Mouse (Mus musculus) layer of hippocampus, adult 11-12 months (tissue): Measurements from ENCODE around the gene Gm20696.

Source experiments
- DNase-seq: peaks from one replicate; pipeline ENCODE4 v3.0.0; 2022; ENCODE audit warnings: low spot score

The Gm20696 gene

DNA sequence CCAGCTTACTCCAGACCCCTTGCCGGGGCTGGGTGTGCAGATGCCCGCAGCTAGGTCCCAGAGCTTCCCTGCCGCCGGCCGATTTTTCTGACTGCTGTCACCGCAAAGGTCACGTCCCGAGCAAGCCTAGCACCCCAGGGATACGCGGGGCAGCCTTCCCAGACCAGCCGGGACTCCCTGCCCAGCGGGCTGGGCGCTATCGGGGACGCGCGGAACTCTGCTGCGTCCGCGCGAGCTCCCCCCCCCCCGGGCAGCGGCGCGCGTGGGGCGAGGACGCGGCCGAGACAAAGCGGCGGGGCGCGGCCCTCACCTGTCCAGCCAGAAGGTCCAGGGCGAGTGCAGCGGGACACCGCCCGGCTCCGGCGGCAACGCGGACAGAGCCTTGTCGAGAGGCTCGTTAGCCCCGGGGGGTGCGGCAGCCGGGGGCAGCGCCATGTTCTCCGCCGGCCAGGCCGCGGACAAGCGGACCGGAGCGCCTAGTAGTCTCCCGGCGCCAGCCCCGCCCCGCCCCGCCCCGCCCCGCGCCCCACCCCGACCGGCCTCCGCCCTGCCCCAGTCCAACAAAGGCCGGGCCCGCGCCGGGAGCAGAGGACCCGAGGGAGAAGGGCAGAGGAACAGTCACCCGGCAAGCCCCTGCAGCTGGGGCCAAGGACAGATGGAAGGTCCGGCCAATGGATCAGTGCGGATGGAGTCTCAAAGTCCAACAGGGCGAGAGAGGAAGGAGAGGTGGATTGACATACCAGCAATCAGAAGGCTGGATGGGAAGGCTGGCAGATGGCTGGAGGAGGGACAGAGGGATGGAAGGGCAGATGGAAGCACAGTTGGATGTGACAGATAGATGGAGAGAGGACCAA is at the start of gene Gm20696, which contains the start of gene Eif4e3:
Gene Gm20696 (minus strand): TSS at position 480 of the 854 bp plus-strand sequence.
Gene Eif4e3 (minus strand): TSS at position 454 of the 854 bp plus-strand sequence.
- DNase-seq: peak; percentile 35

DNA sequence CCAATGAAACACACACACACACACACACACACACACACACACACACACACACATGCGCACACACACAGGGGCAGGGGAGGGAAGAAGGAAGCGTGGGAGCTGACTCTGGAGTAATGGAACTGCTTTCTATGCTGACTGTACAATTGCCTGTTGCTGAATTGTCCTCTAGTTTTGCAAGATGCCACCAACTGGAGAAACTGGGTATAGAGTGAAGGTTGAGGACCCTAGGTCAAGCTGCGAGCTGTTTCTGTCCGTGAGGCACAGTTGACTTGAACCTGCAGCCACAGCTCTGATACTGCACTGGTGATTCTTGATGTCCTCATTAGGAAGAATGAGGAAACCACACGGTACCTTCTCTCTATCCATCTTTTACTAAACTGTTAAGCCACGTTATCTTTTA is 49.3 kb upstream of the Gm20696 start:
- no peak for DNase-seq

DNA sequence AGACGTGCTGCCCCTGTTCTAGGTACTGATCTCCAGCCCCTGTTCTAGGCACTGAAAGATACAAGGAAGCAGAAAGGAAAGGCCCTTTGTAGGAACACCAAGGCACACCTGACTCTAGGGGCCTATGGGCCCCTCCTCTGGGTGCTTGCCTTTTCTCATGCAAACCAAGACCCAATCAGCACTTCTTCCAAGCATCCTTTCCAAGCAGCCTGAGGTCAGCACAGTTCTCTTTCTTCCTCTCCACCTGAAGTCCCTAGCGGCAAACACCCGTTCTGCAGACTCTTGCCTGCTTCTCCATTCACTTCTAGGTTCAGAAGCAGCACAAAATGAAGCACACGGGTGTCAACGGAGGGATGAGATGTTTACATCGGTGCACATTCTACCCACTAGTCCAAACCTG is 48.6 kb upstream of the Gm20696 start:
- DNase-seq: no peak

DNA sequence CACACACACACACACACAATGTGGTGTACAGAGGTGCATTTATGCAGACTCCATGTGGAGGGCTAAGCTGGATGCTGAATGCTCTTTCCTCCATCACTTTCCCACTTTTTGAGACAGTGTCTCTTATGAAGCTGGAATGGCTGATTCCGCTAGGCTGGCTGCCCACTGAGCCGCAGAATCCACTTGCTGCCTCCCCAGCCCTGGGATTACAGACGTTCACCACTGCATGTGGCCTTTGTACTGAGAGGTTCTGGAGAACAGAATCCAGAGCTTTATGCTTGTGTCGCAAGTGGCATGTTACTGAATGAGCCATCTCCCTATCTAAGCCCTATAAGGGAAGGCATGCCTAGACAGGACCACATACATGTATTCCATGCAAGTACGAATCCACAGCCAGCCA is 46.7 kb upstream of the Gm20696 start:
- DNase-seq: no peak

DNA sequence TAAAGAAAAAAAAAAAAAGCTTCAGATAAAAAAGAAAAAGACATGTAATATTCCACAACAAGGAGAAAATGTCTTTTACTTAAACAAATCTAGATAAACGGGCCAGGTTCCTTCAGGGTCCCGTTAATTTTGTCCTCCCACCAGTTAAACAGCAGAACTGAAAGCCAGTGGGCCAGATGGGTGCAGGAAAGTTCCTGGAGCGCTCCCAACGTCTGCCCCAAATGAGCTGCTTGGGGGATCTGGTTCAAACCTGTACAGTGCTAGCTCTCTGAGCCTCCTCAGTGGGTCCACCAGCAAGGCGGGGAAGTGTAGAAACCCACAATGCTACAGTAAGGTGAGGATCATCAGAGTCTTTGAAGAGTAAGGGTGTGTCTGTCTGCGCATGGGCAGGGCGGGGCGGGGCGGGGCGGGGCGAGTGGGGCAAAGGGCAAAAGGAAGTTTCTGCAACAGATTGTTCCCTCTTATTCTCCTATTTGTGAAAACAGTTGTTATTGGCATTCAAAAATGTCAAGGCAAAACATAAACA is 45.0 kb upstream of the Gm20696 start:
- no peak for DNase-seq

- DNase-seq: no peak
Measured at GRCm38 (mm10) chr6:99700484-99700883, 33.9 kb upstream of the Gm20696 start.

- DNase-seq: no peak
Measured at GRCm38 (mm10) chr6:99692916-99693841, 26.6 kb upstream of the Gm20696 start.

DNA sequence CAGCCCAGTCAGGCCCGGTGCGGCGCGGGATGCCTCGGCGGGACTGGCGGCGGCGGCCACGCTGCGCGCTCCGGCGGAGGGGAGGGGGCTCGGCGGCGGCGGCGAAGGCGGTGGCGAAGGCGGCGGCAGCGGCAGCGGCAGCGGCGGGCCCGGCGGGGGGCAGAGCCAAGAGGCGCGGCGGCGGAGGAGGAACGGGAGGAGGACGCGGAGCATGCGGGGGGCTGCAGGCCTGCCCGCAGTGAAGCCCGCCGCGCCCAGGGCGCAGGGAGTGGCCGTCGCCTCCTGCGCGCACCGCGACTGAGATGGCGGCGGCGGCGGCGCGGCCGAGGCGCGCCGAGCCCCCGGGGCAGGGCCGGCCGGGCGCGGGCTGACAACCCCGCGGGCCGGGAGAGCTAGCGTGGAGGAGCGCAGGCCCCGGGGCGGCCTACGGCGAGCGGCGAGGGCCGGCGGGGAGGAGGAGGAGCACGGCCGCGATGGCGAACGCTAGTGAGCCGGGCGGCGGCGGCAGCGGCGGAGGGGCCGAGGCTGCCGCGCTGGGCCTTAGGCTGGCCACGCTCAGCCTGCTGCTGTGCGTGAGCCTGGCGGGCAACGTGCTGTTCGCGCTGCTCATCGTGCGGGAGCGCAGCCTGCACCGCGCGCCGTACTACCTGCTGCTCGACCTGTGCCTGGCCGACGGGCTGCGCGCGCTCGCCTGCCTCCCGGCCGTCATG is 25.8 kb upstream of the Gm20696 start, which contains the start of gene Gpr27:
Gene Gpr27 (plus strand): TSS at position 474 of the 710 bp plus-strand sequence.
- DNase-seq: peak; percentile 43

- no peak for DNase-seq
Measured at GRCm38 (mm10) chr6:99691666-99692205, 25.1 kb upstream of the Gm20696 start.

- no peak for DNase-seq
Measured at GRCm38 (mm10) chr6:99688513-99688912, 21.9 kb upstream of the Gm20696 start.

GRCm38 (mm10) chr6:99684899-99685298 is 18.3 kb upstream of the Gm20696 start:
- DNase-seq: no peak

DNA sequence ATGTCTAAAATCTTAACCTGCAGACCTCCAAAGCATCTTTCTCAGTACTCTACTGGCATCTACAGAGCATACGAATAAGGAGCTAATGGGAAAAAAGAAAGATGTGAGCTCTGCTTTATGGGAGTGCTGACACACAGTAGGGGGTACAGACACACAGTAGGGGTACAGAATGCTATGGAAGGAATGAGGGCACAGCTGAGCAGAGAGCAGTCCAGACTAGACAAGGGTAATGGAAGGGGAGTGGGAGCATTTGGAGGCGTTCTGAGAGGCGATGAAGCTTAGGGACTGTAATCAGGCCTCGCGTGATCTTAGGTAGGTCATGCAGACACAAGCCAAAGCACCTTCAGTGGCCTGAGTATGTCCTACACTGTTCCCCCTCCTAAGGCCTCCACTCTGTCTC is 17.4 kb upstream of the Gm20696 start:
- no peak for DNase-seq

- no peak for DNase-seq
Measured at GRCm38 (mm10) chr6:99678108-99678507, 11.5 kb upstream of the Gm20696 start.

DNA sequence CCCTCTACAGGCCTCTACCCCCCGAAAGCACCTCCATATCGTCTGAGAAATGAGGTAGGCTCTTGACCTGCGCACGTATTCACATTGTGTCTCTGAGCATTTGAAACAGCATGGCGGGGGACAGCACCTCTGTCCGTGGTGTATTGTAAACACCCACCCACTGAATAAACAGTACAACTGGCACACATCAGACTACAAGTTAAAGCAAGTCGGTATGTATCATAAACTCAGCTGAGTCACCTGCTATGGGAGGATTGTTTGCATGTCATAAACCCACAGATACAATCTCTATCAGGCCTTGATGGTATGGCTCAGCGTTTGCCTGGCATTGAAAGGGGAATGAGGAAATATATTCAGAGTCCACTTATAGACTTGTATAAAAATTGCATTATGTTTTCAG is 10.7 kb upstream of the Gm20696 start:
- no peak for DNase-seq

DNA sequence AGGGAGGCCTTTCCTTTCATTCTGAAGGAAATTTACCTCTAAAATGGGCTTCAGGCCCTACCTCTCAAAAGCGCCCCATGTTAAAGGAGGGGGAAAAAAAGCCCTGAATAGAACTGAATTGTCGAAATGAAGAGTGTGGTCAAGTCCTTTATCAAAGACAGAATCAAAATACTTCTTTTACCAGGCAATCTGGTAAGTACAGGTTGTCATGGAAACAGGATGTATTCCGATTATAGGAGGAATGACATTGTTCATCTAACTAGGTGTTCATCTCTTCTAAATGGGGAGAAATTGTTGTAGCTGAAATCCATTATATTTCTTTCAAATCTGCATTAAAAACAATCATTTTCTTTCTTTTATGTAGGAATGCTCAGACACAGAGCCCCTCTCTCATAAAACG is 7.9 kb upstream of the Gm20696 start:
- DNase-seq: no peak

- no peak for DNase-seq
Measured at GRCm38 (mm10) chr6:99671768-99672167, 5.2 kb upstream of the Gm20696 start.

GRCm38 (mm10) chr6:99670481-99671119 is 4.0 kb upstream of the Gm20696 start:
- peak; percentile 79 for DNase-seq

- DNase-seq: peak; percentile 86
Measured at GRCm38 (mm10) chr6:99669481-99670325, 3.1 kb upstream of the Gm20696 start.

DNA sequence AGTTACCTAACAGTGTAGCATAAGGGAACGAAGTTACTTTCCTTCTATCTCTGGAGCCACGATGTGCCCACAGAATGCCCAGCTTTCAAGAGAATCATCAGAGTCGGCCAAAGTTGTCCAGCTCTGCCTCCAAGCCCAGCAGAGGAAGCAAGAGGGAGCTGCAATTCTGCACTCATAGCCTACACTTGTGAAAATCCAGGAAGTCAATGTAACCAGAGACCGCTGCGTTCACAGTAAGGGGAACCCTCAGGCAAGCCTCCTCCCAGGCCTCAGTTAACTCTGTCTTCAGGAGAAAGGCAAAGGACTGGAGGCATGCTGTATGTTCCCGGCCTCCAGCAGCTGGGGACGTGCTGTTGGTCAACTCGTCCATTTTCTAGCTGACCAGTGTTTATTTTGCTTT is 693 bp upstream of the Gm20696 start:
- DNase-seq: no peak
